13 mouse cellular contexts compared by ENCODE assay signal in genomic region chr15:102167620-102168021, GRCm38 (mm10). TPM values are rescaled to one million over a fixed set of nuclear protein-coding genes. Genes with fewer than 3 reads are reported as not detected.
A peak's percentile ranks its signal among the peaks of the same experiment; 100 is the strongest.
DNase-seq lines count a peak whose midpoint lies in the region; ATAC-seq and TF ChIP-seq lines count a peak whose summit lies in the region.
"Had no signal": no experiment of that assay in that cellular context is flagged by ENCODE, and none has a peak within 500 bp of the region (broad histone marks: within the 10 kb centered on the region; RNA-seq: fewer than 3 reads in every experiment).

No protein-coding gene starts in this region.

- no peaks in the 10 kb centered on the region for H3K27me3 ChIP-seq in heart, adult 2 months (ENCODE audit: control insufficient read depth, insufficient read depth, low read length)
- no peaks in the 10 kb centered on the region for H3K27me3 ChIP-seq in forebrain, embryonic 15.5 days
- H3K27me3 ChIP-seq: midbrain, embryonic 12.5 days had no signal

- peak; percentile 44 to 48 for DNase-seq in heart, postnatal 10 days
- DNase-seq in heart, adult 2 months: no peak
- DNase-seq in adipocyte (ENCODE audit: low spot score): peak; percentile 70
- peak; percentile 52 for DNase-seq in lung, postnatal 14 days
- no peak for DNase-seq in thymus, postnatal 10 days (ENCODE audit: low spot score in 2 of 2)
- DNase-seq in B cell, adult 2 months: no peak
- DNase-seq: cerebellum, adult 18-20 months; gastrocnemius, postnatal 10 days; layer of hippocampus, adult 9-11 months; right cerebral cortex, adult 18-20 months had no signal

- ATAC-seq in forebrain, embryonic 15.5 days (replicated peaks): no peak

- peaks cover 2% of the 10 kb centered on the region for H3K4me1 ChIP-seq in heart, adult 2 months (ENCODE audit: control insufficient read depth, insufficient read depth, low read length)
- H3K4me1 ChIP-seq in embryonic fibroblast, embryonic 13.5 days (ENCODE audit: control insufficient read depth, insufficient read depth, low read length): peaks cover 17% of the 10 kb centered on the region
- H3K4me1 ChIP-seq in forebrain, embryonic 15.5 days: no peaks in the 10 kb centered on the region
- H3K4me1 ChIP-seq: midbrain, embryonic 12.5 days had no signal

- WGBS in heart, adult 2 months: 39% methylated on average over 6 of the region's 6 CpGs
- WGBS in forebrain, embryonic 15.5 days: 77% methylated on average over 6 of the region's 6 CpGs

- no peak overlapping the region for H3K27ac ChIP-seq in heart, adult 2 months
- peak overlapping the region; percentile 83 for H3K27ac ChIP-seq in embryonic fibroblast, embryonic 13.5 days (ENCODE audit: insufficient read depth, low read length)
- H3K27ac ChIP-seq in forebrain, embryonic 15.5 days (replicated peaks): no peak overlapping the region
- H3K27ac ChIP-seq: midbrain, embryonic 12.5 days had no signal

- no peaks in the 10 kb centered on the region for H3K36me3 ChIP-seq in heart, adult 2 months (ENCODE audit: control insufficient read depth, insufficient read depth, low read length)
- H3K36me3 ChIP-seq in forebrain, embryonic 15.5 days: no peaks in the 10 kb centered on the region
- H3K36me3 ChIP-seq: midbrain, embryonic 12.5 days had no signal

- no peaks in the 10 kb centered on the region for H3K79me2 ChIP-seq in heart, adult 2 months (replicated peaks; ENCODE audit: control insufficient read depth, insufficient read depth, low read length)

- TF ChIP-seq EP300 in heart, adult 2 months (IDR thresholded peaks at IDR 0.05; ENCODE audit: insufficient read depth, low read depth, low read length): no peak

- no peak overlapping the region for H3K9ac ChIP-seq in heart, adult 2 months (ENCODE audit: low read depth, low read length)
- H3K9ac ChIP-seq in forebrain, embryonic 15.5 days (replicated peaks): no peak overlapping the region
- H3K9ac ChIP-seq: midbrain, embryonic 12.5 days had no signal

- H3K4me3 ChIP-seq in heart, adult 2 months: no peak overlapping the region
- H3K4me3 ChIP-seq in embryonic fibroblast, embryonic 13.5 days (ENCODE audit: insufficient read depth, low read length): no peak overlapping the region
- H3K4me3 ChIP-seq in forebrain, embryonic 15.5 days: no peak overlapping the region
- H3K4me3 ChIP-seq: midbrain, embryonic 12.5 days had no signal

- intact Hi-C loops in heart, postnatal 10 days (cut with DNase I): no loop called here
- intact Hi-C loops in heart, adult 2 months (cut with DNase I): no loop called here

- TF ChIP-seq POLR2A in heart, adult 2 months (IDR thresholded peaks at IDR 0.05; ENCODE audit: insufficient read depth, low read depth, low read length): no peak
- no peak for TF ChIP-seq POLR2A in embryonic fibroblast, embryonic 13.5 days (IDR thresholded peaks at IDR 0.05; ENCODE audit: low read depth, low read length)

- TF ChIP-seq CTCF in heart, adult 2 months (IDR thresholded peaks at IDR 0.05): no peak
- no peak for TF ChIP-seq CTCF in embryonic fibroblast, embryonic 13.5 days (IDR thresholded peaks at IDR 0.05; ENCODE audit: borderline replicate concordance, insufficient read depth, low read length)

- no peak overlapping the region for H3K4me2 ChIP-seq in forebrain, embryonic 15.5 days (replicated peaks)
- H3K4me2 ChIP-seq: midbrain, embryonic 12.5 days had no signal

- no peaks in the 10 kb centered on the region for H3K9me3 ChIP-seq in forebrain, embryonic 15.5 days
- H3K9me3 ChIP-seq: midbrain, embryonic 12.5 days had no signal

RNA-seq across cellular contexts. Expression of gene Soat2, which starts 17.3 kb away (rescaled TPM):
- under 1 TPM in 1 of 2 experiments, not detected in 1; 0.20 TPM for total RNA-seq in heart, postnatal 10 days (2021)
- under 1 TPM in 1 of 2 experiments, not detected in 1; 0.09 TPM for total RNA-seq in heart, adult 2 months (2021)
- 0.12 and 0.16 TPM in 2 replicates for polyA plus RNA-seq in heart, adult 2 months (2012; rRNA removed)
- 1.3 and 2.6 TPM in 2 replicates for polyA plus RNA-seq in embryonic fibroblast, embryonic 13.5 days (2011; ENCODE audit: insufficient read length, low read depth, missing spikeins)
- not detected in 2 replicates for polyA plus RNA-seq in forebrain, embryonic 15.5 days (2015; fragmentation: Nextera tagmentation; extraction: Ambion mirVana)

RNA-seq across cellular contexts. Expression of gene Igfbp6, which starts 23.5 kb away (rescaled TPM):
- 10 to 100 TPM; 24.8 to 30.5 TPM for total RNA-seq in heart, postnatal 10 days (2021)
- 10 to 100 TPM; 28.9 to 31.7 TPM for total RNA-seq in heart, adult 2 months (2021)
- 47.6 and 56.1 TPM in 2 replicates for polyA plus RNA-seq in heart, adult 2 months (2012; rRNA removed)
- 43.0 and 55.0 TPM in 2 replicates for polyA plus RNA-seq in embryonic fibroblast, embryonic 13.5 days (2011; ENCODE audit: insufficient read length, low read depth, missing spikeins)
- polyA plus RNA-seq in forebrain, embryonic 15.5 days (2015; fragmentation: Nextera tagmentation; extraction: Ambion mirVana): 1.2 and 1.4 TPM in 2 replicates

RNA-seq across cellular contexts. Expression of gene Spryd3, which starts 31.6 kb away (rescaled TPM):
- 10 to 100 TPM; 19.1 to 22.2 TPM for total RNA-seq in heart, postnatal 10 days (2021)
- total RNA-seq in heart, adult 2 months (2021): 10 to 100 TPM; 13.4 to 14.2 TPM
- polyA plus RNA-seq in heart, adult 2 months (2012; rRNA removed): 23.1 and 24.2 TPM in 2 replicates
- 35.5 and 36.0 TPM in 2 replicates for polyA plus RNA-seq in embryonic fibroblast, embryonic 13.5 days (2011; ENCODE audit: insufficient read length, low read depth, missing spikeins)
- 38.2 and 42.9 TPM in 2 replicates for polyA plus RNA-seq in forebrain, embryonic 15.5 days (2015; fragmentation: Nextera tagmentation; extraction: Ambion mirVana)

RNA-seq across cellular contexts. Expression of gene Zfp740, which starts 35.4 kb away (rescaled TPM):
- total RNA-seq in heart, postnatal 10 days (2021): 10 to 100 TPM; 48.2 to 48.3 TPM
- total RNA-seq in heart, adult 2 months (2021): 10 to 100 TPM; 31.6 to 32.8 TPM
- 16.2 and 29.9 TPM in 2 replicates for polyA plus RNA-seq in heart, adult 2 months (2012; rRNA removed)
- 40.9 and 49.5 TPM in 2 replicates for polyA plus RNA-seq in embryonic fibroblast, embryonic 13.5 days (2011; ENCODE audit: insufficient read length, low read depth, missing spikeins)
- 90.6 and 94.0 TPM in 2 replicates for polyA plus RNA-seq in forebrain, embryonic 15.5 days (2015; fragmentation: Nextera tagmentation; extraction: Ambion mirVana)

RNA-seq across cellular contexts. Expression of gene Csad, which starts 36.9 kb away (rescaled TPM):
- total RNA-seq in heart, postnatal 10 days (2021): 10 to 100 TPM; 25.6 to 33.8 TPM
- 10 to 100 TPM; 13.1 to 15.6 TPM for total RNA-seq in heart, adult 2 months (2021)
- 33.4 and 42.1 TPM in 2 replicates for polyA plus RNA-seq in heart, adult 2 months (2012; rRNA removed)
- polyA plus RNA-seq in embryonic fibroblast, embryonic 13.5 days (2011; ENCODE audit: insufficient read length, low read depth, missing spikeins): 36.5 and 42.7 TPM in 2 replicates
- polyA plus RNA-seq in forebrain, embryonic 15.5 days (2015; fragmentation: Nextera tagmentation; extraction: Ambion mirVana): 44.2 and 45.1 TPM in 2 replicates

Comparison
In these comparisons a context has a peak if more than half of its experiments do, and no peak if none do; other contexts are left out.
1. DNase-seq: peak in heart, postnatal 10 days (2 of 2), adipocyte (single experiment) and lung, postnatal 14 days (single experiment); none in heart, adult 2 months (0 of 2), thymus, postnatal 10 days (0 of 2) and B cell, adult 2 months (0 of 2).
2. RNA of gene Igfbp6, which starts 23.5 kb away (polyA plus RNA-seq): 47.6 to 56.1 TPM in heart, adult 2 months and 43.0 to 55.0 TPM in embryonic fibroblast, embryonic 13.5 days; 1.2 to 1.4 TPM in forebrain, embryonic 15.5 days; every median in the first group is over 10 times any median in the second.